Mouse (Mus musculus): ENCODE results near the gene Tdrd1.
A peak's percentile ranks its signal among the peaks of the same experiment; 100 is the strongest.

Gene Tdrd1

DNA sequence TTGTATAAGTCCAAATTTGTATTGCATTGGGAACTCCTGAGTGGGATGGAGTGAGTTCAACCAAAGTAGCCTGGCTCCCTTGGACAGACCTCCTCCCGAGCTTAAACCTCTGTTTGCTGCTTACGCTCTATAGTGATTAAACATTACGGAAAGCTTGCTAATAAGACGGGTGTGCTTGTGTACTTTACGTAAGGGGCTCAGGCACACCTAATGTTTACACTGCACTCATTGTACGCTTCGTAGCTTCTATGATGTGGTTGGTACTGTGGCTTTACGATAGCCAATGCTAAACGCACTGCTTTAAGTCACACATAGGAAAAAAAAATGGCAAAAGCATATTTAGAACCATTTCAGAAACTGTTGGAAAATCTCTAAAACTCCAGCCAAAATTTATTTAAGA lies 3.3 kb downstream of the Tdrd1 start:
- DNase-seq = no peak

DNA sequence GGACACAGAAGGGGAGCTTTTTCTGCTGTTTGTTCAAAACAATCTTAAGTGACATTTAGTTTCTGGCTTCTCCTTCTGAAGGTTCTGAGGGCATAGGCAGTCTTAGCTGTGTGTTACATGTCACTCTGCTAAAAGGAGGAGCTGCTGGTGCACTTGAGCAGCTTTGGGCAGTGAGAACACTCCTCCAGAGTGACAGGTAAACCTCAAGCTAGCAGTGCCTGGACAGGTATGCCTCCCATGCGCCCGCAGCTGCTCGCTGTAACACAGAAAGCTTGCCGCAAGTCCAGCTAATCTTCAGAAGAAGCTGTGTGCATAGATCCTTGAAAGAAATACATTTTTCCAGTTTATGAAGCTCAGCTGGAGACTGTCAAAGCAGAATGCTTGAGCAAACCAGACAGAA lies 4.2 kb downstream of the Tdrd1 start:
- DNase-seq = no peak

DNA sequence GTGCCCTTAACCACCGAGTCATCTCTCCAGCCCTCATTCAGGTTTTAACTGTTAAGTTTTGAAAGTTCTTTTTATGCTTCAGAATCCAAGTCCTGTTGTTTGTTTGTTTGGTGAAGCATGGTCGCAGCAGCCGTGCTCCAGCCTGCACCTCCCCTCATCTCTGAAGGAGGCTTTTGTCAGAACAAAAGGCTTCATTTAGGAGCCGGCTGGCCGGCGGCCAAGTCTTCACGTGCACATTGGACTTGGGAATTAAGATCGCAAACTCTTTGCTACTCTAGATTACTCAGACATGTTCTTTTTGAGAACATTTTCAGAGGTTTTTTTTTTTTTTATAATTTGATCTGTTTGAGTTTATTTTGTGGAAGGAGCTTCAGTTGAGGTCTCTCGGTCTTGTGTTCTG lies 9.3 kb downstream of the Tdrd1 start:
- DNase-seq = peak; percentile 55

DNA sequence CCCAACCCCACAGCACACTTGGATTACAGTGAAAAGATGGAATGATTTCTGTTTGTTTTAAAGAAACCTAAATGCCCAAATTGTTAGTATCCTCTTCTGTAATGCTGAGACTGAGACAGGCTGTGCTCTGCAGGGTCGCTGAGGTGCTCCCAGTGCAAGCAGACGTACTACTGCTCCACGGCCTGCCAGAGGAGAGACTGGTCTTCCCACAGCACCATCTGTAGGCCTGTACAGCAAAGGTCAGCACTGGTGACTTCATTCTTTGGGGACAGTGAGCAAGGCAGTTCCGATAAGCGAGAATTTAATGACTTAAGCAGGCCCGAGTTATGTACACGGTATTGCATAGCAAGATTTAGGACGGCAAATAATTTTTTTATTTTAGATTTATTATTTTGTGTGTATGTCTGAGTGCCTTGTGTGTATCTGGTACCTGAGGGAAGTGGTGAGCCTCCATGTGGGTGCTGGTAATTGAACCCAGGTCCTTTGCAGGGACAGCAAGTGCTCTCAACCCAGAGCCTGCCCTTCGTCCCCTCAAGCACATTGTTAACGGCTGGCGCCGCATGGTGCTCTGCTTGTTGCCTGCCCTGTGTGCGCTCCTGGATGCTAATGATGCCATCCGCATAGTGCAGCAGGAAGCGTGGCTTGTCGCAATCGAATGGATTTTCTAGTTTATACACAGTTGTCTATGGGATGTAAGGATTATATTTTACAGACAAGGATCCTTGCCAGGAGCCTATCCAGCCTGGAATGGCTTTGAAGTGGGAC lies 13.1 kb downstream of the Tdrd1 start:
- DNase-seq = no peak

DNA sequence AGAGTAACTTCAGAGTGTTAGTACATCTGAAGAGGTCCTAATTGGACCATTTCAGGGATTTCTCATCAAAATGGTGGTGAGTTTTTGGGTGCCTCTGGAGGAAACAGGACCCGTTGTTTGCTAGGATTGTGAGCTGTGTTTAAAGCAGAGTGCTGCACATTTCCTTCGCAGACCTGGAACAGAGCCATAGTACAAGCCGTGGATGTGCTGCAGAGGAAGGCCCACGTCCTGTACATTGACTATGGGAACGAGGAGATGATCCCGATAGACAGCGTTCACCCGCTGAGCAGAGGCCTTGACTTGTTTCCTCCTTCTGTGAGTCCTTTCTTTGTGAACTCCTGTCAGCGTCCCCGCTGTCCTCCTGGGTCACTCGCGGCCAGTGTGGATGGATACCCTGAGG lies 17.0 kb downstream of the Tdrd1 start:
- DNase-seq = no peak

DNA sequence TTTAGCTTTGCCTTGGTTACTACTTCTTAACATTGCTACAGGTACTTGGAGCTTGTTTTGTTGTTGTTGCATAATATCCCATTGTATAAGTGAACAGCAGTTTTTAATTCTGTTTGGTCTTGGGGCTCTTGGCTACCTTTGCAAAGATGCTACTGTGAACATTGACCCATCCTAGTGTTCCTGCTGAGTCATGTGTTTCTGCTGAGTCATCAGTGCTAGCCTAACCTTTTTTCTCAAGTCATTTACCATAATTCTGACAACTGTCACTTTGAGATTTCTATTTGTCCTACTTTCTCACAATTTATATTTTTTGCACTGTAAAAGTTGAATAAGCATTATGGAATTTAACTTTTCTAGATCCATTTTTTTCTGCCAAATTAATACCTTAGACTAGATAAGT lies 26.6 kb downstream of the Tdrd1 start:
- no peak for DNase-seq

DNA sequence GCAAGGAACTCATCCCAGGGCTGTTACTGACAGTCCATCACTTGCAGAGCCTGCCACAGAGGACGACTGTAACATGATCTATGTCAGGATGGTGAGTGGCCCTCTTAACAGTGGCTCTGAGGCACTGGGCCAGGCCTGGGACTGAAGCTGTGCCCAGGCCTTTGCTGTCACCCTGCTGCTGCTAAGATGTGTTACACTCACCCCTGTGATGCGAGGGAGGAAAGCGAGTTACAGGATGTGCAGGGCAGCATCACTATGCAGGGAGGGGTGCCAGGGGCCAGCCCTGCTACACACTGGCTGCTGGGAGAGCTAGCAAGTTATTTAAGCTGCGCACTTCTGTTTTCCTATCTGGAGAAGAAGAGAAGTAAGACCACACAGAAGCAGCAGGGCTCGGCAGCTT lies 30.4 kb downstream of the Tdrd1 start:
- no peak for DNase-seq

DNA sequence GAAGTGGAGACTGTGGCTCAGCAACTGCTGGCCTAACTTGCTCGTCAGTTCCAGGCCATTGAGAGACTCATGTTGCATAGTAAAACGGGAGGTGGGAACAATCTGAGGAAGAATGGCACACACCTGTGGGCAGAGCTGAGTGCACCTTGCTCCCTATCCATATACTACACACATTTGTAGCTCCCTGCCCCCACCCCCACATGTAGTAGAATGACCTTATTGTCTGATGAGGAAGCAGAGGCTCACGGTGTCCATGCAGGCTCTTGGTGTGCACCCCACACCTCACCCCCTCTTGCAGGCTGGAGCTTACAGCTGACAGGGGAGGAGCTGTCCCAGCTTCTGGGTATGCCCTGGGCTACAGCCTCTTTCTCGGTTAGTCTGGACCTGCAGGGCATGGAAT lies 41.7 kb downstream of the Tdrd1 start:
- no peak for DNase-seq

DNA sequence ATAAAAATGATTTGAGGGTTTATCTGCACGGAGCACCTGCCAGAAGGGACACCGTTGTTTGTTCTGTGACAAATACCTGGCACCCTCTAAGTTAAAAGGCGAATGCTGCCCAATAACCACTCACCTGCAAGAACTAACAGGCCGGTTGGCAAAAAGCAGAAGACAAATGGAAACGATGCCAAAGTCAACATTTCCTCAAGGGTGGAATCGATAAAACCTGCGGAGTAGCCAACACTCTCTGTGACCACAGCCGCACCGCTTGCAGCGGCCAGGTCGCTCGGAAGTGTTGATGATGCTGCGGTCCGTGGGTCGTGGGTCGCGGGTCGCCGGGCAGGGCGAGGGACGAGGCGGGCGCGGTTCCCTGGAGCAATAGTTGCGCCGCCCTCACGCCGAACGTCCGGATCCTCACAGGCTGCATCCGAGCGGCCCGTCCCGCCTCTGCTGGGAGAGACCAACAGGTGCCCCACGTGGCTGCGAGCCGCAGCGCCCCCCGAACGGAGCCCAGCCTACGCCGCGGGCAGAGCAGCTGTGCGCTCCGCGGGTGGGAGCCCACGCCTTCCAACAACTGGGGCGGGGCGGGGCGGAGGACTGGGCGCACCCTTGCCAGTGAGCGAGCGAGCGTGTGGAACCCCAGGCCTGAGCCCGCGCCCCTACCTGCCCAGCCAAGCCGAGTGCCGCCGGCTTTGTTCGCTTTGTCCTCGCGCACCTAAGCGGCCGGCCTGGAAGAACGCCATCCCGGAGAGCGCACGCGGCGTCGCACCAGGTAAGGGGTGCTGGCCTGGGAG lies 48.0 kb downstream of the Tdrd1 start, which contains the start of gene Vwa2:
Gene Vwa2, plus strand, starts transcription at position 434 of the 785 bp plus-strand sequence.
- peak; percentile 54 for DNase-seq

DNA sequence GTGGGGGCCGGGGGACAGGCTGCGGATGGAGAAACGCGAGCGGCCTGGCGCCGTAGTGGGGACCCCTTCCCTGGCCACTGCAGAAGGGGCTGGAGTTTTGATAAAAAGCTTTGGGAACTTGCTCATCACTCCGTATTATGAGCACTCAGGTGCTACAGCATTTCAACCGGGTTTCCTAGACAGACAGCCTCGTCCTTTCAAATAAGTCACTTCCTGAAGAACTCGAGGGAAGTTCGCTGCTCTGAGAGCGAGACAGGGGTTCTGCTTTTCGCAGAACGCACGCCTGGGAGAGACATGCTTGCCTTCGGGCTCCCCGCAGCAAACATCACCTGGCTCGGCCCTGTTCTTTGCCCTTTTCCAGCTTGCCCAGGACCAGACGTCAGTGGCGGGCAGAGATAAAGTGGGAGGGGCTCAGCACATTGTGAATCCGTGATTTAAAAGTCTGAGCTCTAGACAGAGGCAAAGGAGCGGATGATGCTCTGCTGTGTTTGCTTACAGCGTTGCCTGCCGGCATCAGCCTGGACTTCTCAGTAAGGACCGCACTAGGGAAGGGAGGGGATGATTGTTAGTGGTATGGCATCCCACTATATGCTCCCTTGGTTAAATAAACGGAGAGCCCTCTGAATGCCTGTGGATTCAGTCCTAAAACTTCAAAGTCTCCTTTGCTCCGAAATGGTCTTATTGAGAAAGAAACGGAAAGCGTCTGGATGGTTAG lies 48.7 kb downstream of the Tdrd1 start:
- peak; percentile 13 for DNase-seq

DNA sequence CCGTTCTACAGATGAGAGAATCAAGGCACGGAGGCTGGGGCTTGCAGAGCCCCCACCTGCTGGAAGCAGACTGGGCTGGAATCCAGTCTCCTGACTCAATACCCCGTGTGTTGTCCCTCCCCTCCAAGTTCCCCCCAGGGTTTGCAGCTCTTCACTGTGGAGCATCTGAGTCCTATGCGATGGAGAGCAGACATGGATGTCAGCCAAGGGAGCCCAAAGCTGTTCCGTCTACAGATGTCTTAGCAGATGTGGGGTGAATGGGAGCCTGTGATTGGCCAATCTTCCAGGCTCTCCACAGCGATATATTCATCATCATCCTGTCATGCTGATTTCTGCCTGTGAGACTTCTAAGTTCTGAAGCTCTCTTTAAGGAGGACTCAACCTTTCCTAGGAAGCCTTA lies 51.4 kb downstream of the Tdrd1 start:
- no peak for DNase-seq

DNA sequence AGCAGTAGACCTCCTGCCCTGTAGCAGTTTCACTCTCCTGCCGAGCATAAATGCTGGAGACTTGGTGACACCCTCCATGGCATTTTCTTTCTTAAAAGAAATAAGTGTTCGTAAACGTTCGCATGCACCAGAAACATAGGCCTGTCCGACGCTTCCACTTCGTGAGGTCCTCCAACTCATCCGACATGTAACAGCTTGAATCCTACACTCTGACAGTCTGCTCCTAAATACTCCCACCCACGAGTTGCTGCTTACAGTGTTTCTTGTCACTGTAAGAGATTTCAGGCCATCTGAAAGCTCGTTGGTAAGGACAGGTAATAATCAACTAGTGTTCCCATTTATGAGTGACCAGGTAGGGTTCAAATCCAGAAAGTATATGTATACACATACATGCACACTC lies 61.9 kb downstream of the Tdrd1 start:
- no peak for DNase-seq

DNA sequence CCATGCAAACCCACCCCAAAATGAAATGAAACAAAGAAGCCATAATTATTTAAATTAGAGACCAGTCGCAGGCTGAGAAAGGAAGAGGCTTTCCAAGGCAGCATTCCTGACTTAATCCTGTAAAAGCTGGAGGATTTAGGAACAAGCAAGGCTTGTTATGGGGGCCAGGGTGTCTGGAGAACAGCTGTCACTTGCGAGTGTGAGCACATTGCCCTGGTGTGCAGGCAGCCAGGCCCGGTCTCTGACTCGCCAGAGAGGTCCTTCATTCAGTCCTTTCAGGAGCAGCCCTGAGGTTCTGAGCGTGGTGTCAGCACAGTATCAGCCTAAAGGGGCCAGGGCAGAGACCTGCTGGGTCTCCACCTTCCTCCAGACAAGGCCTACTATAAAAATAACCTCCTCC lies 62.6 kb downstream of the Tdrd1 start:
- no peak for DNase-seq

DNA sequence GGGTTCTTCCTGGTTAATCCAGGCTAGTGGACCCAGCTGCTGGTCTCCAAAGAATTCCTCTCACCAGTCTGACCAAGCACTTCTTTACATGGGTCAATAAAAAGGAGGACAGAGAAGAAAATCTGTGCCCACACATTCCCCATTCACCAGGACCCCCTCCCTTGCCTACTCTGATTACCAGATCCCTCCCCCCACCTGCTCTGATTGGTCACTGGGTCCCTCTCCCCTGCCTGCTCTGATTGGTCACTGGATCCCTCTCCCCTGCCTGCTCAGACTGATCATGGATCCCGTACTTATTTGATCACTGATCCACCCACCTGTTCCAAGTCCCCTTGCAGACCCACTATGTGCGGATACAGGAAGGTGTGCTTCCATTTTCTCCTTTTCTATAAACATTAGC lies 65.4 kb downstream of the Tdrd1 start:
- DNase-seq = no peak

DNA sequence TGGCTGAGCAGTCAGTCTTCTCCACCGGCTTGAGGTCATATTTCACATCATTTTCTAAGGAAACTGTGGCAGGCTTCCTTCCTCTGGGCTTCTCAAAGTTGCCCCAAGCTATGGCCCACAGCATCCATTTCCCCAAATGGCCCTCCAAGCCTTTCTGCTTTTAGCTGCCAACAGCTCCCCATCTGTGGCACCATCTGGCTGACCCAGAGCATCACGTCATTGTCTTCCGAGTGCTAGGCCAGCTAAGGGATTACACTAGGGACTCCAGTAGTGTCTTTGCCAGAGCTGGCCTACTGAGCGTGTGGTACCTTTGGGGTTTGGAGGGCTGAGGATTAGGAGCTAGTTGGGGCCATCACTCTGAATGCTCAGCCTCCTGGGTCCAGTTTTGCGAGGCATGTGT lies 66.6 kb downstream of the Tdrd1 start:
- DNase-seq = no peak

DNA sequence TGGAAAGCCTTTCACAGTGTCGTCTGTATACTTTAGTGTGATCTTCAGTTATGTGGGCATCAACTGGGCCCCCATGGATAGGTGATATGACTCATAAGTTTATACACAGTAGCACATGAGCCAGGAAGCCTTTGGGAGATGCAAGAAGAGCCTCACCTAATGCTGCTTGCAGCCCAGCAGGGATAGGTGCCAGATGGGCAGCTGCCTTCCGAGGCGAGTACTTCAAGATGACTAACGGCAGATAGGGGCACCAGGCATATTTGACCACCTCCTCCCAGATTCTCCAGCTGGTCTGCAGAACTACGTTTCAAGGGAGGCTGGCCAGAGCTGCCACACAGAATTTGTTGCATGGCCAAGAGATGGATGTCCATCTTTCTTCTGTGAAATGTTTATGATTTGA lies 67.3 kb downstream of the Tdrd1 start:
- no peak for DNase-seq

DNA sequence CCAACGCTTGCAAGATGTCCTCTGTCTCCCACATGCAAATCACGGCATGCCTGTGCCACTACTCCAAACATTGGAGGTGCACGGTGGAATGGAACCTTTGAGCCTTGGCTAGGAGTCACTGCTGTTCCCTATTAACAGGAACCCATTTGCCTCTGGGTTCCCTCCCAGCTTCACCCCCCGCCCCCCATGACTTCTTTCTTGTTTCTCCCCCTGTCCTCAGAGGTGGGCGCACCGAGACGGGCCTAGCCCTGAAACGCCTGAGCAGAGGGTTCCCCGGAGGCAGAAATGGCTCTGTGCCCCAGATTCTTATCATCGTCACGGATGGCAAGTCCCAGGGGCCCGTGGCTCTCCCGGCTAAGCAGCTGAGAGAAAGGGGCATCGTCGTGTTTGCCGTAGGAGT lies 71.6 kb downstream of the Tdrd1 start:
- DNase-seq = peak; percentile 61

DNA sequence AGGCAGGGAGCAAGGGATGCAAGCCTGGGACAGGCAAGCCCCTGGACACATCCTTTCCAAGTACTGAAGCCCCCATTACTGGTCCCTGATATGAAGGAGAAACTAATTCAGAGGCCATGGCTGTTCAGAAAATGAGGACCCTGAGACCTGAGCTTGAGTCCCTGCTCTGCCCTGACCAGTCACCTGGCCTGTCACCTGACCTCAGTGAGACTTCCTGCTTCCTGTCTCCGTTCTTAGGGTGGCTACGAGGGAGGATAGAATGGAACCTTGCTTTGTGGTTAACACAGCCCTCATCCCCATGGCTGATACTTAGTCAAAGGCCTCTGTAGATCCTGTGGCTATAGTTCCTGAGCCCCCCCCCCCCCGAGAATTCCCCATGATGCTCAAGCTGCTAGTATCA lies 78.1 kb downstream of the Tdrd1 start:
- DNase-seq = no peak

DNA sequence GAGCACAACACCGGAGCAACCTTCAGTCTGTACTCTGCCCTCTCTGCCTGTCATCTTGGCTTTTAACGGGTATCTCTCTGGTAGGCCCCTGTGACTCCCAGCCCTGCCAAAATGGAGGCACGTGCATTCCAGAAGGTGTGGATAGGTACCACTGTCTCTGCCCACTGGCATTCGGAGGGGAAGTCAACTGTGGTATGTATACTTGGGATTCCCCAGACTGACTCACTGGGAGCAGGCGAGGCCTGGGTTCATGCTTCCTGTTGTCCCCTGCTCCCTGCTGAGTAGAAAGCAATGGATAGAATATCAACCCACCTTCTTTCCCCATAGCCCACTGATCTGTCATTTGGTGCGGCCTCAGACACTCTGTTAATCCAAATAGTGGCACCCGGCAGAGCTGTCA lies 79.4 kb downstream of the Tdrd1 start:
- DNase-seq = no peak

DNA sequence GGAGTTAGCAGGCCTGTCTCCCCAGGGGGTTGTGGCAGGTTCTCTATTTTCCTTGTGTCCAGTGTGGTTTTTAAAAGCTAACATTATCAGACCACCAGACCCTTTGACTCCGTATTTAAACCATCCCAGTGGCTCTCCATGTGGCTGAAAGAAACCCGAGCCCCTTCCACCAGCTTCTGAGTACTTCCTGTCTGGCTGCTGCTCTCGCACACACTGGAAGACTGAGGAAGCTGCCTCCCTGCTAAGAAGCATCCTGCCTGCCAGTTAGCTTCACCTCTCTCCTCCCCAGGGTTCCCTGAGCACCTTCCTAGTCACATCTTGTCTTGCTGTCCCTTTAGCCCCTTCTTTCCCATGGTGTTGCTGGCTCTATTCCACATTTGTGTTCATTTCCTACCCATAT lies 81.8 kb downstream of the Tdrd1 start:
- no peak for DNase-seq

DNA sequence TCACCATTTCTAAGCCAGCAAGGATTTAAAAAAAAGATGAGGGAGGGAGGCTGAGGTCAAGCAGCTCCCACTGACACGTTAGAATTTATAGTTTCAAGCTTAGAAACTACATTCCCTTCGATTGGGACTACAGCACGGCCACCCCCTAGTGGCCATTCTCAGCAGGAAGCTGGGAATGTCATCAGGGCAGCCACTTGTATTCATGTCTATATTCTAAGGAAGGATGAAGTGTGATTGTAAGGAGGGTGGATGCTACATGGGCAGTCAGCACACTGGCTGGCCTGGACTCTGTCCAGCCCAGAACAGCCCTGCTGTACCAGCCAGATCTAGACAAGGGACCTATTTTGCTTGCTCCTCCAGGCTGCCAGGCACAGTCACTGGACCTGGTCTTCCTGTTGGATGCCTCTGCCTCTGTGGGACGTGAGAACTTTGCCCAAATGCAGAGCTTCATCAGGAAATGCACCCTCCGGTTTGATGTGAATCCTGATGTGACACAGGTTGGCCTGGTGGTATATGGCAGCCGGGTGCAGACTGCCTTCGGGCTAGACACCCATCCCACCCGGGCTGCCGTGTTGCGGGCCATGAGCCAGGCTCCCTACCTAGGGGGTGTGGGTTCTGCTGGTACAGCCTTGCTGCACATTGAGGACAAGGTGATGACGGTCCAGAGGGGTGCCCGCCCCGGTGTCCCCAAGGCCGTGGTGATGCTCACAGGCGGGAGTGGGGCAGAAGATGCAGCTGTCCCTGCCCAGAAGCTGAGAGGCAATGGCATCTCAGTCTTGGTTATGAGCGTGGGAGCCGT lies 82.7 kb downstream of the Tdrd1 start:
- peak; percentile 66 for DNase-seq

DNA sequence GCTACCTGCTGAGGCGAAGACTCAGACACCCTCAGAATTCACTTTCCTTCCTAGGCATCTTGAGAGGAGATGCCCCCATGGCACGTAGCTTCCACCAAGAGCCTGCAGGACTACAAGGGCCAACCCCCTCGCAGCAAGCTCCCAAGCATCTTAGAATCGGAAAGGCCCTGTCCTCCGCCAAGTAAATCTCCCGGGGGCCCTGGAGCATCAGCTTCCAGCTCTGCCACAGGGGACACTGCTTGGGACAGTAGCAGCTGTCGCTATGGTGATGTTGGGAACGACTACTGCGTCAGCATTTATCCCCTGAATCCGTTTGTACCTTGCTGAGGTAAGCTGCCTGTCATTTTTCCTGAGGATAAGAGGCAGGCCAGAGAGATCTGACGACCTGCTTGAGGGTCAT lies 84.6 kb downstream of the Tdrd1 start:
- no peak for DNase-seq

DNA sequence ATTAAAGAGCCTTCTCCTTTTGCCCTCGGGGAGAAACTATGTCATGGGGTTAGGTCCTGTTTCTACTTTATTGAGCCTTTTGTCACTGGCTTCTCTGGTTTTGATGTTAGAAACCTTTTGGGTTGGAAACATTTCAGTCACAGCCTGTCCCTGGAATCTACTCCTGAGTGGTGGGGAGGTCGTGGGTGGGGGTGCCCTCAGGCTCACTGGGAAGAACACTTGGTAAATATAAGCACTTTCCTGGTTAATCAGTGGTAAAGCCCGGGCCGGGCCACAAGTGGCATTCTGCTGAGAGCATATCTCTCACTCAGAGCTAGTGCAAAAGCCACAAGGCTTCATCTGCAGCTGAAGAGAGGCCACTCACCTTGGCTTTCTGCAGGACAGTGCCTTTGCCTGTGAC lies 87.8 kb downstream of the Tdrd1 start:
- DNase-seq = peak; percentile 74
